Mouse (Mus musculus) lung, embryonic 14.5 days (tissue): ENCODE results near the gene Gm45015. TPM values are rescaled to one million over a fixed set of nuclear protein-coding genes. Genes with fewer than 3 reads are reported as not detected.

Source experiments
- ATAC-seq: fragments of 200-750 bp; cut with Nextera tagmentation; 2 replicates; pipeline ENCODE4 v1.8.0; 2017; ENCODE audit warnings: mild to moderate bottlenecking, moderate TSS enrichment, moderate library complexity; ENCODE audit not compliant: insufficient read depth
- DNase-seq: peaks from one replicate; pipeline ENCODE4 v3.0.0-alpha.2; 2015
- H3K27ac ChIP-seq: fragments of 300-500 bp; sonication (generic); 2 replicates; pipeline ENCODE4 v1.5.1; 2014; ENCODE audit warnings: low read depth, mild to moderate bottlenecking, moderate library complexity
- H3K27me3 ChIP-seq: fragments of 300-500 bp; sonication (generic); 2 replicates; pipeline ENCODE4 v1.6.1; 2014; ENCODE audit warnings: low read length, control low read depth; ENCODE audit not compliant: insufficient read depth
- H3K36me3 ChIP-seq: fragments of 300-500 bp; sonication (generic); 2 replicates; pipeline ENCODE4 v1.6.1; 2014; ENCODE audit warnings: control low read depth; ENCODE audit not compliant: insufficient read depth
- H3K4me1 ChIP-seq: fragments of 300-500 bp; sonication (generic); 2 replicates; pipeline ENCODE4 v1.6.1; 2014; ENCODE audit warnings: antibody characterized with exemption, control low read depth; ENCODE audit not compliant: insufficient read depth
- H3K4me2 ChIP-seq: fragments of 300-500 bp; sonication (generic); 2 replicates; pipeline ENCODE4 v1.6.1; 2014; ENCODE audit warnings: mild to moderate bottlenecking
- H3K4me3 ChIP-seq: fragments of 300-500 bp; sonication (generic); 2 replicates; pipeline ENCODE4 v1.5.1; 2014; ENCODE audit warnings: low read depth, low read length
- H3K9ac ChIP-seq: fragments of 300-500 bp; sonication (generic); 2 replicates; pipeline ENCODE4 v1.6.1; 2014
- H3K9me3 ChIP-seq: fragments of 300-500 bp; sonication (generic); 2 replicates; pipeline ENCODE4 v1.6.1; 2016; ENCODE audit warnings: low read depth, low read length, control low read depth
- CTCF ChIP-seq: IDR thresholded peaks from 2 replicates; pipeline ENCODE4 v1.5.1; 2016; ENCODE audit warnings: antibody characterized with exemption, low read depth
- WGBS: fragments of 180-500 bp; shearing (Covaris S2); extraction: QIAGEN DNeasy Blood & Tissue Kit; methylation state at CpG from one replicate; pipeline ENCODE4 v1.1.7; 2014; 5-methylcytosine and 5-hydroxymethylcytosine counted together
- polyA plus RNA-seq: library from polyadenylated mRNA; unstranded; fragments of >200 nt; fragmentation: Nextera tagmentation; extraction: Ambion mirVana; gene quantifications from 2 replicates; pipeline ENCODE4 v1.2.1, GENCODE M21; 2014

Gene Gm45015
- polyA plus RNA-seq, 1 experiment from 2014 or later = not detected

DNA sequence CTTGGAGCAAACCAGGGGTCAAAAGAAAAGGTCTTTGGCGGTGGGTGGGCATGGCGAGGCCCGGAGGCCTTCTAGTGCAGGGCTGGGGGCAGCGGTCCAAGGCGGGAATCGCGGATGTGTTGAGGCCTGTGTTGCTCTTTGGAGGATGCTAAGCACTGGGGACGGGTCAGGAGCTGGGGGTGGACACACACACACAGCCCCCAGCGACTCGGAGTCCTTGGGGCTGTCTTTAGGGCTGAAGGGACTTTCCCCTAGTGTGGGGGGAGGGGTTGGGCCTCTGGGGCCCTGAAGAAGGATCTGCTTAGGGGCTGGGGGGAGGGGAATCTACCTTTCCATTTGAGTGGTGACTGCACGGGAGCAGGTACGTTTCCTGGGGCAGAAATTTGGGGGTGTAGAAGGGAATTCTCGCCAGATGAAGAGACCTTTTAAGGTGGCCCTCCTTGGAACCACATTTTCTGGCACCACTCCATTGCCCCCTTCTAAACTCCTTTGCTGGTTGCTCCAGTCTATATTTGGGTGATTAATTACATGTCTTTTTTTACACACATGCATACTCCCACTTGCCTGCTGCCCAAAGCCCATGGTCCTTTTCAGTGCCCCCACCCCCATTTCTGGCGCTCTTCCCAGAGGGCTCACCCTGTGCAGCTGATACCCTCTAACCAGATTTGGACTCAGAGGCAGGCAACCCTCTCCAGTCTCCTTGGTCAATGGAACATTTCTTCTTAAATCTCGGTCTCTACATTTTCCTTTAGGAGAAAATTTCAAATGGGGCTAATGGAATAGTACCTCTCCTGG is 6.5 kb upstream of the Gm45015 start:
- no peaks in the 10 kb centered on the region for H3K4me1 ChIP-seq
- 0 out of 2 replicates have a peak, but pooled peaks cover 7% of the 10 kb centered on the region for H3K36me3 ChIP-seq
- no peak for TF ChIP-seq CTCF
- 17% methylated on average over 15 of the region's 15 CpGs for WGBS
- H3K4me3 ChIP-seq = peak overlapping the region; percentile 59
- H3K9me3 ChIP-seq = no peaks in the 10 kb centered on the region
- DNase-seq = peak; percentile 34
- ATAC-seq = peak; percentile 64
- H3K27me3 ChIP-seq = no peaks in the 10 kb centered on the region
- H3K4me2 ChIP-seq = peak overlapping the region; percentile 62
- H3K27ac ChIP-seq = peak overlapping the region; percentile 58; the same call in 1 of the 2 replicates
- H3K9ac ChIP-seq = peak overlapping the region; percentile 75

DNA sequence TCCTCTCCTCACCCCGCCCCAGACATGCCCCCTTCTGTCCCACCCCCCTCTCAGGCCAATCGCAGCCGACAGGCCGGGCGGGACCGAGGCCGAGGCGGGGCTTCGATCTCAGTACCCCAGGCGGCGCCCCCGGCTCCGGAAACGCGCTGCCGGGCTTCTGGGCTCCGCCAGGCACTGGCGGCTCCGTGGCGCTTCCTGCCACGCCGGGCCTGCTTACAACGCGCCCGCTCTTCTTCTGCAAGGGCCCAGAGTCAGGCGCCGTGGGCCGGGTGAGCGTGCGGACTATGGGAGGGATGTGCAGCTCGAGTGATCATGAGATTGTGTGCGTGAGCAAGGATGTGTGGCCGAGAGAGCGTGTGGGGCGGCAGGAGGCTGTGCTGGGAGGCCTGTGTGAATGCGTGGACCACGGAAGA is 5.8 kb upstream of the Gm45015 start, which contains the start of gene Zfp275:
Zfp275 (plus strand) TSS at position 139 of the 413 bp plus-strand sequence.
- peak; percentile 88 for DNase-seq
- no peak for TF ChIP-seq CTCF
- peak; percentile 98 for ATAC-seq
- no peaks in the 10 kb centered on the region for H3K9me3 ChIP-seq
- 0 out of 2 replicates have a peak, but pooled peaks cover 7% of the 10 kb centered on the region for H3K36me3 ChIP-seq
- no peaks in the 10 kb centered on the region for H3K27me3 ChIP-seq
- H3K4me2 ChIP-seq = peak within 1 kb of the TSS; percentile 62
- peak within 1 kb of the TSS; percentile 58; the same call in 1 of the 2 replicates for H3K27ac ChIP-seq
- WGBS = 16% methylated on average over 37 of the region's 37 CpGs
- peak within 1 kb of the TSS; percentile 75 for H3K9ac ChIP-seq
- H3K4me3 ChIP-seq = peak within 1 kb of the TSS; percentile 59
- no peaks in the 10 kb centered on the region for H3K4me1 ChIP-seq

DNA sequence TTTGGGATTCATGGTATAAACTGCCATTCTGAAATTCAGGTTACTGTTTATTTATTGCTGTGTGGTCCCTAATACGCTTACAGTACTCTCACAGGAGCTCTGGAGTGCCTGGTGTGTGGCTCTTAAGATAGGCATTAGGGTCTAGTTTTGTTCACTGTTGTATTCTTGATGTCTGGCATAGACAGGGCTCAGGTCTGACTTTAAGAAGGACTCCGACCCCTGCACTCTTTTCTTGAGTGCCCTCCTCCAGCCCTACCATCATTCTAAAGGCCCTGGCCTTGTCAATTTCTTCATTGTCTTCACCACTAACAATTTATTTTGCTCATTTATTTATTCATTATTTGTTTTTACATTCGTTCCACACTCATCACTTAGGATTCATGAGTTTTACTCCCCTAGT is 5.4 kb upstream of the Gm45015 start:
- WGBS = 23% methylated on average over 3 of the region's 3 CpGs
- Histone ChIP-seq H3K36me3 (0 out of 2 replicates have a peak, but pooled peaks cover 7% of the 10 kb centered on the region), H3K9me3 (no peaks in the 10 kb centered on the region), H3K4me2 (peak overlapping the region; percentile 62), H3K9ac (no peak overlapping the region), H3K4me1 (no peaks in the 10 kb centered on the region), H3K4me3 (peak overlapping the region; percentile 59), H3K27me3 (no peaks in the 10 kb centered on the region), H3K27ac (no peak overlapping the region)
- DNase-seq (no peak), ATAC-seq (peak; percentile 39; the same call in 1 of the 2 replicates)
- no peak for TF ChIP-seq CTCF

DNA sequence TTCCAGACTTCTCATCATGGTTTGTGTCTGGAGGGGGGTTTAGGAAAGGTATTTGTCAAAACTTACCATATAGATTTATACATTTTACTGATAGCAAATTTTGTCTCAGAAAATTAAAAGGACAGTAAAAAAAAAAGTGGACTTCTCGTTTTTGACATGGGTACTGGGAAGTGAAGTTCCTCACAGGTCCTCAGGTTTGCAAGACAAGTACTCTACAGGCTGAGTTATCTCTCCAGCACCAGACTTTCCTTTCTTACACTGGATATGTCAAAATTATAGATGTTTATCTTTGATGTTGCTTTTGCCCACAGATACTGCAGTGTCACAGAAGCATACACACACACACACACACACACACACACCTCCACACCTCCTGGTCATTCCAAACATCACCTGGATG is 4.8 kb upstream of the Gm45015 start:
- Histone ChIP-seq H3K4me2 (no peak overlapping the region), H3K9ac (no peak overlapping the region), H3K9me3 (no peaks in the 10 kb centered on the region), H3K36me3 (0 out of 2 replicates have a peak, but pooled peaks cover 7% of the 10 kb centered on the region), H3K27me3 (no peaks in the 10 kb centered on the region), H3K27ac (no peak overlapping the region), H3K4me1 (no peaks in the 10 kb centered on the region), H3K4me3 (no peak overlapping the region)
- no peak for ATAC-seq
- no peak for DNase-seq
- WGBS = 53% methylated on average over 1 of the region's 1 CpGs
- no peak for TF ChIP-seq CTCF

DNA sequence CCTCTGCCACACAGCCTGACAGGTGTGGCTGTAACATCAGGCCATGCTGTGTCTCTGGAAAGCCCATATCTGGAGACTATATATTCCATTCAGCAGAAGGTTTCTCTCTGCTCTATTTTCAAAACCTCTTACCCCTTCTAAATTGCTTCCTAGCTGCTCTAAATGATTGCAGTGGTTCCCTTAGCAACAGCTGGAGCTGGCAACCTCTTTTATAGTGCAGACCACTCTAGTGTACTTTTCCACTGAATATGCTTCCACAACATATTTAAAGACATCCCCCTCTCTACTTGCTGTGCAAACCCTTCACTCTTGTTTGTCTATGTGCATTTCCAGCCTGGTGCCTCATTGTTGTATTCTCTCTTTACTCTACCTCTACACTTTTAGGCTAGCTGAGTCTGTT is 3.1 kb downstream of the Gm45015 start:
- ATAC-seq = no peak
- no peak for TF ChIP-seq CTCF
- Histone ChIP-seq H3K27me3 (no peaks in the 10 kb centered on the region), H3K27ac (no peak overlapping the region), H3K4me1 (no peaks in the 10 kb centered on the region), H3K4me2 (no peak overlapping the region), H3K9ac (no peak overlapping the region), H3K4me3 (no peak overlapping the region), H3K9me3 (no peaks in the 10 kb centered on the region), H3K36me3 (no peaks in the 10 kb centered on the region)
- no peak for DNase-seq

DNA sequence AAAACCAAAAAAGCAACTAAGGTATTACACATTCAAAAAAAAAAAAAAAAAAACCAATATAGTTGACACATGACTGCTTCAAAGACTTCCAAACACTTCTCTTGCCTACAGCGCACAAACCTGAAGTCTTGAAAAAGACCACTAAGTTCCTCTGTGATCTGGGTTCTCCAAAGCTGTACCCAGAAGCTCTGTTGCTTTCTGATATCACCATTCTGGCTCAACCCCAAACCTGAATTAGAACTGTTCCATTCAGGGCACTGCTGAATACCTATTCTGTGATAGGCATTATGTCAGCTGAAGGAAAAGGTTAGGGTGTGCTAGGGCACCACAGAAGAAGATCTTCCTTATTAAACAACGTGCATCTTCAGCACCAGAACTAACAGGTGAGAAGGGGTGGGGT is 9.4 kb downstream of the Gm45015 start:
- 65% methylated on average over 2 of the region's 2 CpGs for WGBS
- no peak overlapping the region for H3K4me3 ChIP-seq
- no peak overlapping the region for H3K9ac ChIP-seq
- no peak overlapping the region for H3K4me2 ChIP-seq
- no peak overlapping the region for H3K27ac ChIP-seq
- no peaks in the 10 kb centered on the region for H3K9me3 ChIP-seq
- ATAC-seq = no peak
- no peak for TF ChIP-seq CTCF
- H3K27me3 ChIP-seq = no peaks in the 10 kb centered on the region
- no peak for DNase-seq
- no peaks in the 10 kb centered on the region for H3K36me3 ChIP-seq
- H3K4me1 ChIP-seq = no peaks in the 10 kb centered on the region

DNA sequence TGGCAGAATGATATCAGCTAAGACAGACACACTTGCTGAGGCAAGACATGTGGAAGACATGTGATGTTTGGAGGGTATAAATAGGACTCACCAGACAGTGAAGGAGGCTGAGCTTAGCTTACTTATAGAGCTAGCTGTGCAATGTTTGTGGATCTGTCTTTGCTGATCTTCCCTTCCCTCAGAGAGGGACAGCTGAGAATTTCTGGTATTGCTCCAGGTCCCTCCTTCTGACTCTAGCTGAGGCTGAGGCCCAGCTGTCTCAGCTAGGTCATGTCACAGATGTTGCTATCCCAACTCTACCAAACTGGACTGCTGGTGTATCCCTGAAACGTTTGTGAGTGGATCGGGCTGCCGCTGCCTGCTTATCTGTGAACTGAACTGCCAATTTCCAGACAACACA is 15.6 kb downstream of the Gm45015 start:
- ATAC-seq (no peak), DNase-seq (no peak)
- Histone ChIP-seq H3K4me2 (no peak overlapping the region), H3K4me3 (no peak overlapping the region), H3K36me3 (no peaks in the 10 kb centered on the region), H3K27ac (no peak overlapping the region), H3K27me3 (no peaks in the 10 kb centered on the region), H3K9ac (no peak overlapping the region), H3K4me1 (no peaks in the 10 kb centered on the region), H3K9me3 (no peaks in the 10 kb centered on the region)
- 57% methylated on average over 3 of the region's 3 CpGs for WGBS
- TF ChIP-seq CTCF = no peak
